Mouse (Mus musculus) CH12.LX (cell line): ENCODE results near the gene Suclg2. TPM values are rescaled to one million over a fixed set of nuclear protein-coding genes. Genes with fewer than 3 reads are reported as not detected.

Experiments used
- DNase-seq: peaks from one replicate; pipeline ENCODE4 v3.0.0-alpha.2; 2013; ENCODE audit errors: extremely low read depth
- H3K27ac ChIP-seq: 2 replicates; pipeline ENCODE4 v1.5.1; 2012; ENCODE audit warnings: low read depth, mild to moderate bottlenecking, control low read depth, moderate library complexity; ENCODE audit not compliant: insufficient read depth
- H3K27me3 ChIP-seq: replicated peaks from 2 replicates; pipeline ENCODE3; 2012; ENCODE audit warnings: inconsistent platforms
- H3K36me3 ChIP-seq, 2 experiments: replicated peaks in 1 of 2; 2 replicates each; pipeline versions ENCODE3 to v1.6.1; 2012; ENCODE audit warnings: inconsistent platforms in 1 of 2, low read length in 1 of 2, mild to moderate bottlenecking in 1 of 2, mixed read lengths in 1 of 2, moderate library complexity in 1 of 2; ENCODE audit not compliant: control insufficient read depth in 1 of 2, insufficient read depth in 1 of 2
- H3K4me1 ChIP-seq, 2 experiments: 2 replicates each; pipeline ENCODE4 v1.6.1; 2012; ENCODE audit warnings: inconsistent platforms in 1 of 2, moderate library complexity in 1 of 2; ENCODE audit not compliant: insufficient read depth in 2 of 2, control insufficient read depth in 1 of 2
- H3K4me2 ChIP-seq: 2 replicates; pipeline ENCODE4 v1.6.1; 2012; ENCODE audit warnings: low read depth, mild to moderate bottlenecking, control low read depth; ENCODE audit not compliant: poor library complexity, insufficient read depth, severe bottlenecking
- H3K4me3 ChIP-seq, 3 experiments: fragments of 150-350 bp in 1 of 3; sonication (generic) in 1 of 3; replicated peaks in 1 of 3; 2 replicates each; pipeline versions ENCODE3 to v1.5.1; 2011 to 2012; ENCODE audit warnings: low read depth in 2 of 3, low read length in 2 of 3, mild to moderate bottlenecking in 2 of 3, moderate library complexity in 2 of 3, control low read depth in 1 of 3, improper control_type of control experiment in 1 of 3, inconsistent platforms in 1 of 3, mixed read lengths in 1 of 3; ENCODE audit not compliant: poor library complexity in 1 of 3
- H3K79me2 ChIP-seq: replicated peaks from 2 replicates; pipeline ENCODE4 v1.6.1; 2012; ENCODE audit warnings: mild to moderate bottlenecking, moderate library complexity; ENCODE audit not compliant: control insufficient read depth, poor library complexity, insufficient read depth, severe bottlenecking; ENCODE audit errors: extremely low read depth
- H3K9ac ChIP-seq: 2 replicates; pipeline ENCODE4 v1.6.1; 2012; ENCODE audit warnings: low read depth, mild to moderate bottlenecking, control low read depth, moderate library complexity; ENCODE audit not compliant: insufficient read depth
- H3K9me3 ChIP-seq: replicated peaks from 2 replicates; pipeline ENCODE3; 2012; ENCODE audit warnings: low read length, inconsistent platforms, mixed read lengths
- E2F4 ChIP-seq: IDR thresholded peaks from 2 replicates; pipeline ENCODE4 v1.6.1; 2011; ENCODE audit warnings: low read depth, low read length, improper control_type of control experiment; ENCODE audit not compliant: insufficient replicate concordance
- EP300 ChIP-seq: IDR thresholded peaks from 2 replicates; pipeline ENCODE4 v1.6.1; 2011; ENCODE audit warnings: low read length, improper control_type of control experiment
- ETS1 ChIP-seq: conservative IDR thresholded peaks from 2 replicates; pipeline ENCODE4 v1.6.1; 2012; ENCODE audit warnings: low read depth, mild to moderate bottlenecking, inconsistent platforms, low read length, improper control_type of control experiment, moderate library complexity
- GABPA ChIP-seq: IDR thresholded peaks from 2 replicates; pipeline ENCODE4 v1.6.1; 2012; ENCODE audit warnings: low read depth, low read length, improper control_type of control experiment, inconsistent platforms; ENCODE audit not compliant: insufficient replicate concordance
- HCFC1 ChIP-seq: IDR thresholded peaks from 2 replicates; pipeline ENCODE4 v1.6.1; 2012; ENCODE audit warnings: low read depth, mild to moderate bottlenecking, inconsistent platforms, low read length, improper control_type of control experiment
- JUN ChIP-seq: IDR thresholded peaks from 2 replicates; pipeline ENCODE4 v1.6.1; 2011; ENCODE audit warnings: low read depth, mild to moderate bottlenecking, low read length, improper control_type of control experiment, moderate library complexity; ENCODE audit not compliant: insufficient read depth
- MAFK ChIP-seq: IDR thresholded peaks from 2 replicates; pipeline ENCODE4 v1.6.1; 2011; ENCODE audit warnings: low read length, improper control_type of control experiment; ENCODE audit not compliant: insufficient replicate concordance
- MAX ChIP-seq: IDR thresholded peaks from 2 replicates; pipeline ENCODE4 v1.6.1; 2011; ENCODE audit warnings: low read length, improper control_type of control experiment
- MXI1 ChIP-seq: IDR thresholded peaks from 2 replicates; pipeline ENCODE4 v1.6.1; 2011; ENCODE audit warnings: mild to moderate bottlenecking, low read depth, low read length, improper control_type of control experiment
- MYC ChIP-seq: IDR thresholded peaks from 2 replicates; pipeline ENCODE4 v1.6.1; 2011; ENCODE audit warnings: low read depth, mild to moderate bottlenecking, improper control_type of control experiment, low read length
- NRF1 ChIP-seq: IDR thresholded peaks from 2 replicates; pipeline ENCODE4 v1.6.1; 2014; ENCODE audit warnings: low read depth, mild to moderate bottlenecking, inconsistent platforms, low read length, improper control_type of control experiment, moderate library complexity
- POLR2A ChIP-seq: IDR thresholded peaks from 2 replicates; pipeline ENCODE4 v1.6.1; 2011; ENCODE audit warnings: low read depth, mild to moderate bottlenecking, improper control_type of control experiment, low read length
- RAD21 ChIP-seq: IDR thresholded peaks from 2 replicates; pipeline ENCODE4 v1.6.1; 2011; ENCODE audit warnings: low read depth, mild to moderate bottlenecking, low read length, improper control_type of control experiment, moderate library complexity
- RCOR1 ChIP-seq: conservative IDR thresholded peaks from 2 replicates; pipeline ENCODE4 v1.6.1; 2012; ENCODE audit warnings: low read depth, mild to moderate bottlenecking, inconsistent platforms, low read length, improper control_type of control experiment
- SMC3 ChIP-seq: IDR thresholded peaks from 2 replicates; pipeline ENCODE4 v1.6.1; 2011; ENCODE audit warnings: low read depth, low read length, improper control_type of control experiment
- USF1 ChIP-seq: IDR thresholded peaks from 2 replicates; pipeline ENCODE4 v1.6.1; 2014; ENCODE audit warnings: low read depth, mild to moderate bottlenecking, inconsistent platforms, low read length, improper control_type of control experiment
- USF2 ChIP-seq: conservative IDR thresholded peaks from 2 replicates; pipeline ENCODE4 v1.6.1; 2011; ENCODE audit warnings: low read depth, low read length, improper control_type of control experiment
- ZC3H11A ChIP-seq: IDR thresholded peaks from 2 replicates; pipeline ENCODE4 v1.6.1; 2012; ENCODE audit warnings: low read depth, mild to moderate bottlenecking, inconsistent platforms, low read length, improper control_type of control experiment
- dilution Hi-C: fragments of 300-500 bp; cut with MboI; formaldehyde crosslinking; loops from 2 replicates; pipeline ENCODE4 v1.14.3; 2020; ENCODE audit warnings: low sequenced_read_pairs; ENCODE audit not compliant: extremely low pct_unique_long_range_greater_than_20kb, extremely low pct_ligation_motif_present
- in situ Hi-C: fragments of 300-500 bp; cut with MboI; formaldehyde crosslinking; loops from 3 replicates; pipeline ENCODE4 v1.14.3; 2019; ENCODE audit warnings: low sequenced_read_pairs, low pct_ligation_motif_present, low pct_unique_long_range_greater_than_20kb, mixed read lengths
- polyA plus RNA-seq: library from polyadenylated mRNA; unstranded; fragments of >175 nt; gene quantifications from 2 replicates; pipeline ENCODE4 v1.2.1, GENCODE M21; 2012; ENCODE audit warnings: low read depth; ENCODE audit not compliant: insufficient read length
- total RNA-seq, 2 experiments: library from RNA; depleted of rRNA; stranded (reverse); fragments of 300-350 nt in 1 of 2; fragments of >200 nt in 1 of 2; gene quantifications; 2 replicates each; pipeline ENCODE4 v1.2.3; 2012 to 2014

Suclg2 gene
- total and polyA plus RNA-seq, 3 experiments: 46.5 to 86.2 (median 48.3) TPM

GRCm38 (mm10) chr6:95709531-95709930 is 9.1 kb downstream of the Suclg2 start:
- H3K27me3 ChIP-seq: no peaks in the 10 kb centered on the region
- peaks cover 0 to 16% of the 10 kb centered on the region in 2 experiments; a peak in 1 of 4 replicates for H3K4me1 ChIP-seq
- dilution Hi-C loops: no loop called here
- H3K27ac ChIP-seq: no peak overlapping the region
- no peak for DNase-seq
- no peak overlapping the region for H3K4me2 ChIP-seq
- H3K9me3 ChIP-seq: no peaks in the 10 kb centered on the region
- in situ Hi-C loops: no loop called here
- TF ChIP-seq GABPA: no peak
- TF ChIP-seq HCFC1: no peak
- no peak for TF ChIP-seq ETS1
- TF ChIP-seq POLR2A: no peak
- no peak for TF ChIP-seq MAFK
- TF ChIP-seq, all 38 proteins: peak for 0
- Histone ChIP-seq H3K9ac (no peak overlapping the region), H3K79me2 (peaks cover 13% of the 10 kb centered on the region), H3K4me3 (no peak overlapping the region), H3K36me3 (peaks cover 0 to 65% of the 10 kb centered on the region in 2 experiments)

- in situ Hi-C loops (no loop called here), dilution Hi-C loops (no loop called here)
- Histone ChIP-seq H3K36me3 (peaks cover 0 to 63% of the 10 kb centered on the region in 2 experiments), H3K4me3 (no peak overlapping the region), H3K27ac (no peak overlapping the region), H3K9me3 (no peaks in the 10 kb centered on the region), H3K79me2 (peaks cover 13% of the 10 kb centered on the region), H3K4me2 (no peak overlapping the region), H3K27me3 (no peaks in the 10 kb centered on the region), H3K4me1 (peaks cover 0 to 16% of the 10 kb centered on the region in 2 experiments; a peak in 1 of 4 replicates), H3K9ac (no peak overlapping the region)
- no peak for DNase-seq
- no peak for TF ChIP-seq SMC3
- no peak for TF ChIP-seq GABPA
- TF ChIP-seq E2F4: no peak
- TF ChIP-seq MXI1: no peak
- no peak for TF ChIP-seq RCOR1
- no peak for TF ChIP-seq JUN
- no peak for TF ChIP-seq EP300
- no peak for TF ChIP-seq USF1
- TF ChIP-seq RAD21: no peak
- no peak for TF ChIP-seq NRF1
- TF ChIP-seq USF2: no peak
- no peak for TF ChIP-seq MAX
- TF ChIP-seq MYC: no peak
- TF ChIP-seq ZC3H11A: no peak
Observed at GRCm38 (mm10) chr6:95709106-95709505, 9.5 kb downstream of the Suclg2 start.
